Mouse (Mus musculus): ENCODE results near the gene Agtr1b. TPM values are rescaled to one million over a fixed set of nuclear protein-coding genes. Genes with fewer than 3 reads are reported as not detected.

Gene Agtr1b
- total RNA-seq (2021) = under 1 TPM; 0.57 to 0.81 TPM
- long read RNA-seq, experiment 1, partial matches to known transcripts = 0 of 4 reads
- long read RNA-seq, experiment 1, other reads (novel, unspliced or antisense) = 2 of 4 reads
- long read RNA-seq, experiment 2, partial matches to known transcripts = 0 of 1 reads
- long read RNA-seq, experiment 2, other reads (novel, unspliced or antisense) = 0 of 1 reads

- DNase-seq (ENCODE audit: low spot score in 2 of 2) = peak in 1 of 2 experiments; percentile 14
Measured at GRCm38 (mm10) chr3:20366558-20367522, at the start of gene Agtr1b. Gene Agtr1b, minus strand, starts transcription at chr3:20367177.

GRCm38 (mm10) chr3:20353598-20353997, 13.4 kb downstream of the Agtr1b start:
- DNase-seq (ENCODE audit: low spot score in 2 of 2) = no peak

- no peak for DNase-seq (ENCODE audit: low spot score in 2 of 2)
Measured at GRCm38 (mm10) chr3:20348206-20348605, 18.8 kb downstream of the Agtr1b start.

- DNase-seq (ENCODE audit: low spot score in 2 of 2) = no peak
Measured at GRCm38 (mm10) chr3:20340402-20340801, 26.6 kb downstream of the Agtr1b start.

- no peak for DNase-seq (ENCODE audit: low spot score in 2 of 2)
Measured at GRCm38 (mm10) chr3:20334681-20335080, 32.3 kb downstream of the Agtr1b start.

GRCm38 (mm10) chr3:20317233-20317632, 49.7 kb downstream of the Agtr1b start:
- DNase-seq (ENCODE audit: low spot score in 2 of 2) = no peak

- no peak for DNase-seq (ENCODE audit: low spot score in 2 of 2)
Measured at GRCm38 (mm10) chr3:20309142-20309541, 57.8 kb downstream of the Agtr1b start.

GRCm38 (mm10) chr3:20307256-20307655, 59.7 kb downstream of the Agtr1b start:
- no peak for DNase-seq (ENCODE audit: low spot score in 2 of 2)

- no peak for DNase-seq (ENCODE audit: low spot score in 2 of 2)
Measured at GRCm38 (mm10) chr3:20304758-20305352, 62.1 kb downstream of the Agtr1b start.

- no peak for DNase-seq (ENCODE audit: low spot score in 2 of 2)
Measured at GRCm38 (mm10) chr3:20295546-20295945, 71.4 kb downstream of the Agtr1b start.

- no peak for DNase-seq (ENCODE audit: low spot score in 2 of 2)
Measured at GRCm38 (mm10) chr3:20294542-20295348, 72.2 kb downstream of the Agtr1b start.

- no peak for DNase-seq (ENCODE audit: low spot score in 2 of 2)
Measured at GRCm38 (mm10) chr3:20291370-20291769, 75.6 kb downstream of the Agtr1b start.

GRCm38 (mm10) chr3:20288761-20289160, 78.2 kb downstream of the Agtr1b start:
- no peak for DNase-seq (ENCODE audit: low spot score in 2 of 2)

GRCm38 (mm10) chr3:20281796-20282195, 85.2 kb downstream of the Agtr1b start:
- DNase-seq (ENCODE audit: low spot score in 2 of 2) = no peak

GRCm38 (mm10) chr3:20275633-20276032, 91.3 kb downstream of the Agtr1b start, which contains the start of gene Cpb1:
Gene Cpb1, minus strand, starts transcription at chr3:20275733.
- DNase-seq (ENCODE audit: low spot score in 2 of 2) = no peak

Other genes starting within 250 kb of the Agtr1b start
- gene Gyg, start 211.9 kb downstream of the Agtr1b start, total RNA-seq (2021) = 100 to 1,000 TPM; 116 to 133 TPM
- 10 to 100 TPM; 51.9 to 65.7 TPM for gene Cpa3, start 125.0 kb downstream of the Agtr1b start, total RNA-seq (2021)
- under 1 TPM; 0.21 to 0.22 TPM for gene Cpb1, start 91.4 kb downstream of the Agtr1b start, total RNA-seq (2021)

All from gastrocnemius, postnatal 4 days (tissue).